Mouse (Mus musculus): ENCODE measurements around the gene Med24.

Gene Med24

GRCm38 (mm10) chr11:98729119-98729588 lies at the start of gene Med24:
Med24 (minus strand) TSS chr11:98729435.
- peak; percentile 75 for DNase-seq (ENCODE audit: extremely low read depth, low read depth, low spot score)

DNA sequence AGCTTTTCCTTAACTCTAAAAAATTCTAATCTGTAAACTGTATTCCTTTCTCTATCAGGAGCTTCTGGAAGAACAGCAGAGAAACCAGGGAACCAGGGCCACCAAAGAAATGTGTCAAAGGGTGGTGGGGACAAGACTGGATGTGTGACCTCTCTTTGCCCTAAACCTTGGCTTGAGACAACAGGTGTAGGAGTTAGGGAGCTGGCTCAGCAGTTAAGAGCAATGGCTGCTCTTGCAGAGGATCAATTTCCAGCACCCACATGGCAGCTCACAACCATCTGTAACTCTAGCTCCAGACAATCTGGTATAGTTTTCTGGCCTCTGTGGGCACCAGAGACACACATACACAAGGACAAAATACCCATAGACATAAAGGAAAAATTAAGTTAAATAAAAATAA lies 48.7 kb upstream of the Med24 start:
- no peak for DNase-seq (ENCODE audit: extremely low read depth, low read depth, low spot score)

DNA sequence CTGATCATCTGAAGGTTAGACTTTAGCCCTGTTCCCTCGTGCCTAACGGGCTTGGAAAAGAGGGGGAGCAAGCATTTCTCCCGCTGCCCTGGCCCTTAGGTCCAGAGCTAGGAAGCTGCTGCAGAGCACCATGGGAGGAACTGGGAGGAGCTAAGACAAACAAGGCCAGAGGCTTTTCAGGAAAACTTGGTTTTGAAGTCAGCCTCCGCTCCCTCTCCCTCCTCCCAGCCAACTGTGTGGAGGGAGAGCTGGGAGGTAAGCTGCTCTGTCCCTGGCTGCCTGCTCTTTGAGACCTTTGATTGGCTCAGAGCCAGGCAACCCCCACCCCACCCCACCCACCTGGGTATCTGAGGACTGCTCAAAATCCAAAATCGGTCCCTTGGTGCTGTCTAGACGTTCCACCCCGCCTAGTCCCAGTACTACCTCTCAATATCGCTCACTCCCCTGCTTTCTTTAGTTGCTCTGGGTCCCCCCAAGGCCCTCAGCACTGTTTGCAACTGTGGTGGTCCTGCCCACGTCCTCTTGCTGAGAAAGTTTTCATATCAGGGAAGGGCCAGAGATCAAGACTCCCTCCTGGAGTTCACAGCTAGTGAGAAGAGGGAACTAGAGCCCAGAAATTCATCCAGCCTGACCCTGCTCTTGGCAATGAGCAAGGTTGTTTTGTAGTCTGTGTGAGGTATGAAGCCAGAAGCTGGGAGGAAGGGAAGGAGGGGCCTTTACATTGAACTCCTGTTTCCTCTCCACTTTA lies 47.8 kb upstream of the Med24 start:
- no peak for DNase-seq (ENCODE audit: extremely low read depth, low read depth, low spot score)

DNA sequence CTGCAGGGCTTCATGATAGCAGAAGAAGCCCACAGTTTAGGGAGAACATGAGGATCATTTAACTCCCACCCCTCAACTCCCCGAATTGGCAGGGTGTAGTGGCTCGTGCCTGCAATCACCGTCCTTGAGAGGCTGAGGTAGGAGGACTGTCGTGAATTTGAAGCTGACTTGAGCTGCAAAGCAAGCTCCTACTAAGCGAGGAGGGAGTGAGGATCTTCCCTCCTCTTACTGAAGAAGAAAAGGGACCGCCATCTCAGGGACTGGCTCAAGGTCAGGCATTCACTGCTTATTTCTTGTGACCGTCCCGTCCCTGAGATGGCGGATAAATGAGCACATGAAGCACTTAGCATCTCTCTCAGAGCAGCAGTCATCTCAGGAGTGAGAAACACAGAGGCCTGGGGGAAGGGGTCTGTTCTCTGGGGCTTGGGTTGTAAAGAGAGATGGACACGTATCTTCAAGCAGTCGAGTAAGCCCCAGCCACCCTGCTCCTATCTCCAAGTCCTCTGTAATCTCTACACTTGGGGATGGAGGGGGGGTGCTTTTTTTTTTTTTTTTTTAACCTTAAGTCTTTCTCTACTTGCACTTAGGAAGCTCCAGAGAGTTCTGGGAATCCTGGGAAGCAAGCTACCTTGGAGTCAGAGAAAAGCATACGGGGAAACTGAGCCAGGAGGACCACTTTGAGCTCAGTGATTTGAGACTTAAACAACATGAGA lies 47.0 kb upstream of the Med24 start:
- DNase-seq (ENCODE audit: extremely low read depth, low read depth, low spot score), result no peak

DNA sequence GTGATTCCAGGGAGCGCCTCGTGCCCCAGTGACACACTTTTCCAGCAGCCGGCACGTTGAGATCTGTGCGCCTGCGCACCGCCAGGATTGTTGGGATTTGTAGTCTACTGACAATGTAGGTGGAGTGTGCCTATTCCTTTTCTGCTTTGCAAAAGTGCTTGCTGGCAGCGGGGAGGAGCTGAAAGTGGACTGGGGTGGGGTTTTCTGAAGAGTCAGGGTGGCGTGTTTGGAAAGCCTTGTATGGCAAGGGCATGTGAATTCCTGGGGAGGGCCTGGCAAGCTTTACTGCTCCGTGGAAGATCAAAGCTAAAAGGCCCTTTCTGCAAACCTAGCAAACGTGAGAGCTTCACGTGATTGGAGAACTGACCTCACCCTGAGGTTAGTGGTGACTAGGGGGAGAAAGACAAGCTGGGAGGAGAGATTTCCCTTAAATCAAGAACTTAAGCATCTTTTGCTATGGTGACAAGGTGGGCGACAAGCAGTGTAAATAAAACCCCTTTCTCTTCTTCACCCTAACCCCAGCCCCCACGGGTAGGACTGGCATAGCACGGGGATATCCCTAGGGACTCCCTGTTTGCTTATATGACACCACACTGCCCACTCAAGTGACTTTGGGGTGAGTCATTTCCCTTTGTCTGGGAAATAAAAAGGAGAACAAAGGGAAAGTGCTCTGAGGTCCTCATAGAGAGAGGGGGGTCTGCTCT lies 46.3 kb upstream of the Med24 start:
- peak; percentile 94 for DNase-seq (ENCODE audit: extremely low read depth, low read depth, low spot score)

DNA sequence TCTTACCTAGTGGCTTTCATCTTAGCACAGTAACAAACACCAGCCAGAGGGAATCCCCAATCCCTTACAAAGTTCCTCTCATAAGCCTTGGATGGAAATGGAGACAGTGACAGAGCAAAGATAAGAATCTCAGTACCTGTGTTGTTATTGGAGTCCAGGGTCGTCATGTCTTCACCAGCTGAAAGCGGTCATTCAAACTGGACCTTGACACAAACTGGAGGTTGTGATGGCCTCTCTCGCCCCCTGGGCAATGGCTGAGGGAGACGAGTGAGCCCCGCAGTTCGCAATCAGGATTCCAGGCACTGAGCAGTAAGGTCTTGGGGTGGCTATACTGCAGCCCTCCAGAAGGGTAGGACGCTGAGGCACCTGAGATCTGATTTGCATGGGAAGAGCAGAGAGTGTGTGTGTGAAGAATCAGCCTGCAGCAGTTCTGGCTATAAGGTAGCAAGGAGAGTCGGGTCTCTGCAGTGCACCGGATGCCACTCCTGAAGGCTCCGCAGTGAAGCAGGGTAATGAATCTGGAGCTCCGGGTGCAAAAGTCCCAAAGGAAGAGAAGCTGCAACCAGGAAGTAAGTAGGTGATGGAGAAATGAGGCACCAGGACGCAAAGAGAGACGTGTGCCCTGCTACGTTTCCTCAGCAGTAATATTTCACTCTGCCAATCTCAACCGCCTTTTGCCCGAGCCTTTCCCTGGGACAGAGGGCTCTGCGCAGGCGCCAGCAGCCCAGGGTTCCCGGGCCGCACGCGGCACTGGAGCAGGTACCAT lies 45.5 kb upstream of the Med24 start, which contains the start of gene Nr1d1:
Nr1d1 (minus strand) TSS at position 752 of the 766 bp plus-strand sequence.
- DNase-seq (ENCODE audit: extremely low read depth, low read depth, low spot score), result no peak

DNA sequence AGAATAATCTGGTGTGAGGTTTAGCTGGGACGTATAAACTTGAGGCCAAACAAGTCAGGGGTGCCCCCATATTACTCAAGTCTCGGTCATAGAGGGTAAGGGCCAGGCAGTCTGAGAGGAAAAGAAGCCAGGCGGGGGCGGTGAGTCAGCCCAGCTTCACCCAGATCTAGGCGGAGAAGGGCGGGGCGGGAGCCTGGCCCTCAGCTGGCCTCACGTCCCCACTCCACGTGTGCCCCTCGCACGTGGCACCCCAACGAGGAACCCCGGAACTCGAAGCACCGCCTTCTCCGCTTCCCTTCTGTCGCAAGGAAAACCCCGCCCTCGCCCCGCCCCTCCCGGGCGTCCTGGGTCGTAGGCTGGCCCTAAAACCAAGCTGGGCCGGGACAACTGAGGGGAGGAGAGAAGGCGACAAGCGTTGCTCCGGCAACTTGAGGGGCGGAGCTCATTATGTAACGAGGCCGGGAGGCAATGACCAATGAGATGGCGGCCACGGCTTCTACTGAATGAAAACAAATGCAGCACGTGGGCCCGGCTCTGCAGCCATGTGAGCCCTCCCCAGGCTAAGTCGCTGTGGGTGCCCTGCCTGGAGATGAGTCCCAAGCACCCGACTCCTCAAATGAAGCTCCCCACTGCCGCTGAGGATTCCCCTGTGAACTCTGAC lies 44.5 kb upstream of the Med24 start:
- DNase-seq (ENCODE audit: extremely low read depth, low read depth, low spot score), result peak; percentile 96

DNA sequence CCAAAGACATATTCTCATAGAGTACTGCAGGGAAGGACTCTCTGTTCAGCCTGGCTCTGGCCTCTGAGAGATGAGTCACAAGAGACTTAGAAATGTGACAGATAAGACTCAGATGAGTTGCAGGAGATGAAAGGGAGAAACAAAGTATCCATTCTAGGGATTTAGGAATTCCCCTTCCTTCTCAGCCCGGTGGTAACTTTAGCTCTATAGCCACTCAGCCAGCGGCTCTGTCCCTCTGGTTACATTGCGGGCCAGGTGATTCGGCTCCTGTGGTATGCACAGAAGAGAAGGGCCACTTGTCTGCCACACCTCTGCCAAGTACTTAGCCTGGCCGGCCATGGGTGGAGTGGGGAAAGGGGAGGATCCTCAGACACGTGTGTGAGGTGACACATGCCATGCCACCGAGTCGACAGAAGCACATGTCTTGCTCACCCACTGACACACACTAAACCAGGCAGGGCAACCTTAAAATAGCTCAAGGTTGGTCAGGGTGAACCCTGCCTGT lies 43.5 kb upstream of the Med24 start:
- no peak for DNase-seq (ENCODE audit: extremely low read depth, low read depth, low spot score)

GRCm38 (mm10) chr11:98771844-98772525 lies 42.8 kb upstream of the Med24 start:
- DNase-seq (ENCODE audit: extremely low read depth, low read depth, low spot score), result no peak

DNA sequence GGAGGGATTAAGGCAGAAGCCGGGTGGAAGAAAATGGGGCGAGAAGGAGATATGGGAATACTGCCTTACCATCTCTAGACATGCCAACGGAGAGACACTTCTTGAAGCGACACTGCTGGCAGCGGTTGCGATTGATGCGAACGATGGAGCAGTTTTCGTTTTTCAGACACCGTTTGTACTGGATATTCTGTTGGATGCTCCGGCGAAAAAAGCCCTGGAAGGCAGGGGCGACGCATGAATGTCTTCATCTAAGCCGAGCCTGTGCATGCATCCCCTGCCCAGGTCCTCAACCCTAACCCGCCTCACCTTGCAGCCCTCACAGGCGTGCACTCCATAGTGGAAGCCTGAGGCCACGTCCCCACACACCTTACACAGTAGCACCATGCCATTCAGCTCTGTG lies 41.9 kb upstream of the Med24 start:
- no peak for DNase-seq (ENCODE audit: extremely low read depth, low read depth, low spot score)

GRCm38 (mm10) chr11:98770096-98770975 lies 41.1 kb upstream of the Med24 start:
- DNase-seq (ENCODE audit: extremely low read depth, low read depth, low spot score), result no peak

DNA sequence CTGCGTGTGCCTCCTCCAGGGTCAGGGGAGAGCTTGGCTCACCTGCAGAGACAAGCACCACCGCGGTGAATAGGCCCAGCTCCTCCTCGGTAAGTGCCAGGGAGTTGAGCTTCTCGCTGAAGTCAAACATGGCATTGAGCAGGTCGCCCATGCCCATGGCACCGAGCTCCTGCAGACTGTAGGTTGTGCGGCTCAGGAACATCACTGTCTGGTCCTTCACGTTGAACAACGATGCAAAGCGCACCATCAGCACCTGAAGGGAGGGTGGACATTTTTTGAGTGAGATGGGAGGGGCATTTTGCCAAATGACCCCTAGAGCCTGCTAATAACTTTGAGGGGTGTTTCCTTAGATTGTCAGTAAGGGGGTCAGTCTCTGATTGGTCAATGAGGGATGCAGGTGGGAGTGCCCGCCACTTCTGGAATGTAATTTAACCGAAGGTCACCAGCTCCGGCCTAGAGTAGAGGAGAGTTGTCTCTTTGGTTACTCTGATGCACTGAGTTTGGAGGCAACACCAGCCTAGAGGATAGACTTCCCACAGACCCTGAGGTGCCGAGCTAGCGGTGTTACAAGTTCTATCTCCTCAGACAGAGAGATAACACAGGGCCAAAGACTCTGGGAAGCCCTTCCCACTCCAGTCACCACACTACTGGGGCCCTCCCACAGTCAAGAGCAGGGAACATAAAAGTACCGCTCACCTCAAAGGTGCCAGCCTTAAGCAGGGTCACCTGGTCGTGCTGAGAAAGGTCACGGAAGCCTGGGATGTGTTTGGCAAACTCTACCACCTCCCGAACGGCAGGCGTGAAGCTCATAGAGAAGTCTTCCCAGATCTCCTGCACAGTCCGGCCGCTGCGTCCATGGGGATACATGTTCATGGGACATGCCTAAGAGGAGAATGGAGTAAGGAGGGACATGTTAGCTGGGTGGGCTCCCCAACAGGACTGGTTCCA lies 40.0 kb upstream of the Med24 start:
- DNase-seq (ENCODE audit: extremely low read depth, low read depth, low spot score), result no peak

- no peak for DNase-seq (ENCODE audit: extremely low read depth, low read depth, low spot score)
Measured at GRCm38 (mm10) chr11:98768127-98769006, 39.1 kb upstream of the Med24 start.

DNA sequence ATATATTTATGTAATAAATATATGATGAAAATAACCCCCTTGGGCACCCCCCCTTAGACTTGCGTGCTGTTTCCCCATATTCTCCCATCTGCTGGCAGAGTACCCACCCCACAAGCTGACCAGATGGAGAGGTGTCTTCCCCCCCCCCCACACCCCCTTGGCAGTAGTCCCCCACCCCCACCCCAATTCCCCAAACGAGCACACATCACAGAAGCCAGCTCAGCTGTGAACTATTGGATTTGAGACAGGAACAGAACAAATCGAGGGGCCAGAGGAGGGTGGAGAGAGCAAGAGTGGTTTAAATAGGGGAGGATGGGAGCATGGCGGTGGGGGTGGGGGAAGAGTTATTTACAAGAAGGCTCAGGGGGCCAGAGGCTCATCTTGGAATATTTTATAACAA lies 38.5 kb upstream of the Med24 start:
- no peak for DNase-seq (ENCODE audit: extremely low read depth, low read depth, low spot score)

- no peak for DNase-seq (ENCODE audit: extremely low read depth, low read depth, low spot score)
Measured at GRCm38 (mm10) chr11:98767276-98767675, 38.0 kb upstream of the Med24 start.

GRCm38 (mm10) chr11:98766816-98767215 lies 37.6 kb upstream of the Med24 start:
- no peak for DNase-seq (ENCODE audit: extremely low read depth, low read depth, low spot score)

- DNase-seq (ENCODE audit: extremely low read depth, low read depth, low spot score), result no peak
Measured at GRCm38 (mm10) chr11:98766346-98766745, 37.1 kb upstream of the Med24 start.

Data from fat pad, adult 2 months (tissue).